Mouse (Mus musculus) liver, postnatal 0 days (tissue): ENCODE measurements around the gene Rslcan18. TPM values are rescaled to one million over a fixed set of nuclear protein-coding genes. Genes with fewer than 3 reads are reported as not detected.
"Not testable (repeated sequence)": the region's sequence is repeated elsewhere in the genome, so short reads cannot be mapped to it uniquely, and the experiment has no call there.

ENCODE experiments used
- ATAC-seq: fragments of 200-750 bp; cut with Nextera tagmentation; 2 replicates; pipeline ENCODE4 v1.8.0; 2017; ENCODE audit warnings: mild to moderate bottlenecking, moderate library complexity
- DNase-seq: peaks from one replicate; pipeline ENCODE4 v3.0.0-alpha.2; 2016
- H3K27ac ChIP-seq: fragments of 300-500 bp; sonication (generic); 2 replicates; pipeline ENCODE4 v1.5.1; 2014; ENCODE audit warnings: antibody characterized with exemption, moderate library complexity, mild to moderate bottlenecking, low read depth
- H3K27me3 ChIP-seq: fragments of 300-500 bp; sonication (generic); 2 replicates; pipeline ENCODE4 v1.6.1; 2014; ENCODE audit warnings: low read length, control low read depth, mixed read lengths; ENCODE audit not compliant: insufficient read depth
- H3K36me3 ChIP-seq: fragments of 300-500 bp; sonication (generic); replicated peaks from 2 replicates; pipeline ENCODE4 v1.6.1; 2014; ENCODE audit warnings: mild to moderate bottlenecking, control low read depth, low read length, moderate library complexity, mixed read lengths; ENCODE audit not compliant: insufficient read depth
- H3K4me1 ChIP-seq: fragments of 300-500 bp; sonication (generic); 2 replicates; pipeline ENCODE4 v1.6.1; 2014; ENCODE audit warnings: antibody characterized with exemption, mild to moderate bottlenecking, control low read depth; ENCODE audit not compliant: insufficient read depth
- H3K4me2 ChIP-seq: fragments of 300-500 bp; sonication (generic); 2 replicates; pipeline ENCODE4 v1.6.1; 2014; ENCODE audit warnings: low read depth, mild to moderate bottlenecking, low read length, moderate library complexity, mixed read lengths
- H3K4me3 ChIP-seq: fragments of 300-500 bp; sonication (generic); 2 replicates; pipeline ENCODE4 v1.5.1; 2014; ENCODE audit warnings: low read depth, low read length
- H3K9ac ChIP-seq: fragments of 300-500 bp; sonication (generic); replicated peaks from 2 replicates; pipeline ENCODE4 v1.6.1; 2014; ENCODE audit warnings: mild to moderate bottlenecking, moderate library complexity
- H3K9me3 ChIP-seq: fragments of 300-500 bp; sonication (generic); 2 replicates; pipeline ENCODE4 v1.6.1; 2016; ENCODE audit warnings: mild to moderate bottlenecking, control low read depth, low read length, mixed read lengths
- CTCF ChIP-seq: sonication (generic); IDR thresholded peaks from 2 replicates; pipeline ENCODE4 v1.5.1; 2016; ENCODE audit warnings: antibody characterized with exemption, low read depth
- EP300 ChIP-seq: IDR thresholded peaks from 2 replicates; pipeline ENCODE4 v1.6.1; 2016; ENCODE audit warnings: antibody characterized with exemption, low read depth, mild to moderate bottlenecking
- WGBS: fragments of 180-500 bp; shearing (Covaris S2); extraction: QIAGEN DNeasy Blood & Tissue Kit; methylation state at CpG from one replicate; pipeline ENCODE4 v1.1.7; 2014; ENCODE audit not compliant: insufficient replicate concordance; 5-methylcytosine and 5-hydroxymethylcytosine counted together
- polyA plus RNA-seq: library from polyadenylated mRNA; unstranded; fragments of >200 nt; fragmentation: Nextera tagmentation; extraction: Ambion mirVana; gene quantifications from 2 replicates; pipeline ENCODE4 v1.2.1, GENCODE M21; 2015

Gene Rslcan18
- 0.13 and 0.18 TPM in 2 replicates for polyA plus RNA-seq

DNA sequence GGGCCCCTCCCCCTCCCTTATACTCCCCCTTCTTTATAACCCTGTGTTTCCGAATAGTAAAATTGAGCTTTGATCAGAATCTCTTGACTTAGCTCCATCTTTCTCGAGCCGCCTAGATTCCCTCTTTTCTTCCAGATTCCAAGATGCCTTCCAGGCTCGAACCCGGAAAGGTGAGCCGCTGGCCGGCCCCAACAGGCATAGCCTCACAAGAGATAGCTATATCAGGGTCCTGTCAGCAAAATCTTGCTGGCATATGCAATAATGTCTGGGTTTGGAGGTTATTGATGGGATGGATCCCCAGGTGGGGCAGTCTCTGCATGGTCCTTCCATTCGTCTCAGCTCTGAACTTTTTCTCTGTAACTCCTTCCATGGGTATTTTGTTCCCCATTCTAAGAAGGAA lies at the start of gene Rslcan18:
Rslcan18 (minus strand) TSS at position 101 of the 400 bp plus-strand sequence.
- H3K36me3 ChIP-seq, H3K27ac ChIP-seq, H3K9ac ChIP-seq, ATAC-seq, H3K4me2 ChIP-seq, H3K4me3 ChIP-seq, DNase-seq, H3K4me1 ChIP-seq, H3K27me3 ChIP-seq, H3K9me3 ChIP-seq: not testable (repeated sequence)
- WGBS = 85% methylated on average over 8 of the region's 8 CpGs

DNA sequence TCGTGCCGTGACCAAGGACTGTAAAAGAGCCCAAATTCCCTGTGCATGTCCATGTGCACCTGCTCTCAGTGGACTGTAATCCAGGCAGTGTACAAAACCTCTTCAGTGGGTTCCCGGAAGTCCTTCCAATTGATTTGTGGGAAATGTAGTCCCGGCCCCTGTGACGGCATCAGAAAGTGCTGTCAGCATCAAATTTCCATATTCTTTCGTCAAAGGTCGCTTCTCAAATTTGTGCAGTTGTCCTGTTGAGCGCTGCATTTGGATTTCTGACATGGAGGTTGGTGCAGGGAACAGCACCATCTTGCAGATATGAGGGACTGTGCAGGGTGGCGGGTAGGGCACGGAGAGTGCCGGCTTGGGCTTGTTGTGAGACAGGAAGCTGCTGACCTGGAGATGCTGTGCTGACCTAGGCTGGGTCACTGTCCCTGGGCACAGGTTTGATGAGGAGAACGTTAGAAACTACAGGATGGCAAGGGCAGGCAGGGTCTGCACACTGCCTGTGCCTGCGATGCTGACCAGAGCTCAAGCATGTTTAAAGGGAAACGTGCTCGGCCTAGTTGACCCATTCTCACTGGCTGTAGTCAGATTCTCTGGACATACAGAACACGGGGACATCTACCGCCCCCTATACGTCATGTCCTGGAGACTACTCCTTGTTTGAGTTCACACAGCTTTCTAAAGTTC lies 12.1 kb upstream of the Rslcan18 start:
- Histone ChIP-seq H3K4me1 (0 out of 2 replicates have a peak, but pooled peaks cover 3% of the 10 kb centered on the region), H3K27me3 (no peaks in the 10 kb centered on the region), H3K9me3 (no peaks in the 10 kb centered on the region), H3K36me3 (no peaks in the 10 kb centered on the region), H3K27ac (peak overlapping the region; percentile 84), H3K4me2 (peak overlapping the region; percentile 83), H3K9ac (peak overlapping the region; percentile 75), H3K4me3 (peak overlapping the region; percentile 76)
- DNase-seq = peak; percentile 82
- TF ChIP-seq EP300 (no peak), CTCF (peak; percentile 50)
- peak; percentile 96 for ATAC-seq
- 1% methylated on average over 18 of the region's 18 CpGs for WGBS

DNA sequence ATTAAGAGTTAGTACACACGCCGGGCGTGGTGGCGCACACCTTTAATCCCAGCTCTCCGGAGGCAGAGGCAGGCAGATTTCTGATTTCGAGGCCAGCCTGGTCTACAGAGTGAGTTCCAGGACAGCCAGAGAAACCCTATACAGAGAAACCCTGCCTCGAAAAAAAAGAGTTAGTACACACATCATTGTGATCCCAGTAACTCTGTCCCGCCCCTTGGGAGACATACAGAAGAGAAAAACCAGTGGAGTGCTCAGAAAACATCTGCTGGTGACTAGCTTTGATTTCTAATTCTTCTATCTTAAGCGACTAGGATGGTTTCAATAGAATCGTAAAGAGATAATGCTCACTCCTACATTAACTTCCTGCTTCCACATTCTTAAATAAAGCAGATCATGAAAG lies 11.4 kb upstream of the Rslcan18 start:
- H3K4me2 ChIP-seq = peak overlapping the region; percentile 83

DNA sequence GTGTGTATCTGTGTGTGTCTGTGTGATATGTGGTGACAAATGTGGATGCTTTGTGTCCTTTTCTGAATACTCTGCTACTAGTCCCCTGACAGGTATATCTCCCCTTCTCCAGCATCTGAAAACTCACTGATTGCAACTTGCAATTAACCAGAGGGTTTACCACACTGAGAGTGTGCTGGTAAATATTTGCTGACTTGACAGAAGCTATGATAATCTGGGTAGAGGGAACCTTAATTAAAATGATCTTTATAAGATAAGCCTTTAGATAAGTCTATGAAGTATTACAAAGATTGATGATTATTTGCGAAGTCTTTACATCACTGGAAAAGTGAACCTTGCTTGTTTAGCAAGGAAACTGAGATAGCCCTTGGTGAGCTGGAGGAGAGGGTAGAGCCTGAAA lies 8.4 kb upstream of the Rslcan18 start:
- Histone ChIP-seq H3K27ac (no peak overlapping the region), H3K27me3 (no peaks in the 10 kb centered on the region), H3K4me1 (0 out of 2 replicates have a peak, but pooled peaks cover 3% of the 10 kb centered on the region), H3K9me3 (no peaks in the 10 kb centered on the region), H3K4me2 (no peak overlapping the region), H3K9ac (no peak overlapping the region), H3K36me3 (no peaks in the 10 kb centered on the region), H3K4me3 (no peak overlapping the region)
- ATAC-seq = no peak
- no peak for DNase-seq
- WGBS = 82% methylated on average over 1 of the region's 1 CpGs
- TF ChIP-seq EP300 = no peak
- TF ChIP-seq CTCF = no peak

More for the DNA sequence above, 11.4 kb upstream of the Rslcan18 start:
- not testable (repeated sequence) for H3K4me3 ChIP-seq, H3K27me3 ChIP-seq, H3K27ac ChIP-seq, H3K4me1 ChIP-seq, H3K36me3 ChIP-seq, H3K9me3 ChIP-seq, DNase-seq, ATAC-seq, H3K9ac ChIP-seq
- WGBS = 70% methylated on average over 10 of the region's 10 CpGs

DNA sequence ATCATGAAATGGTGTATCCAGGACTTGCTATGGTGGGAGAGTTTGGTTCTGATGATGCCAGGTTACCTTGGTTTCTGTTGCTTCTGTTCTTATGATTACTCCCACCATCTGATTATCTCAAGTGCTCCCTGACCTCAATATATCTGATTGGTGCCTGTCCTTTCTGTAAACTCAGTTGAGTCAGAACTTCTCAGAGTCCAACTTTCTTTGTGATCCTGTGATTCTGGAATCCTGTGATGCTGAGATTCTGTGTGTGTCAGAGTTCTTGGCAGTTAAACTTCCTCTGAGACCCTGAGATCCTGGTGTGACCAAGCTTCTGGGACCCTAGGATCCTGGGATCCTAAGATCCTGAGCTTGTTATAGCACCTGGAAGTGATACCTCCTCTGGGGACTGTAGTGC lies 5.3 kb upstream of the Rslcan18 start, which contains the start of gene Zfp759:
Zfp759 (plus strand) TSS at position 301 of the 400 bp plus-strand sequence.
- H3K27ac ChIP-seq, ATAC-seq, H3K9ac ChIP-seq, H3K4me3 ChIP-seq, H3K4me1 ChIP-seq, DNase-seq, H3K4me2 ChIP-seq, H3K9me3 ChIP-seq, H3K36me3 ChIP-seq, H3K27me3 ChIP-seq: not testable (repeated sequence)

DNA sequence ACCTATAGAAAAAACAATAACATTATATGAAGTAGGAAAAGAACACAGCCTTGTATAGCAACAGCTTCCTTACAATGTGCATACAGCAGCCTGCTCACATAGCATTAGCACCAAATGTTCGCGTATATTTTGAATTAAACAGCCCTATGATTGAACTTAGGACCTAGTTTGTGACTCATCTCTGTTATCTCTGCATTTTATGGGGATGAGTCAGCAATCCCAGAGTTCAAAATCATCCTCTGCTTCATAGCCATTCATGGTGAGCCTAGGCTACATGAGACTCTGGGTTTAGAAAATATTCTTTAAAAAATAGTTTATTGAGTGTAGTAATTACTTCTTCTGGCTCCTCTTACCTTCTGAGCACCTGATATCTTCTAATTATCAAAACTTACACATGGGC lies 2.8 kb downstream of the Rslcan18 start:
- no peaks in the 10 kb centered on the region for H3K36me3 ChIP-seq

DNA sequence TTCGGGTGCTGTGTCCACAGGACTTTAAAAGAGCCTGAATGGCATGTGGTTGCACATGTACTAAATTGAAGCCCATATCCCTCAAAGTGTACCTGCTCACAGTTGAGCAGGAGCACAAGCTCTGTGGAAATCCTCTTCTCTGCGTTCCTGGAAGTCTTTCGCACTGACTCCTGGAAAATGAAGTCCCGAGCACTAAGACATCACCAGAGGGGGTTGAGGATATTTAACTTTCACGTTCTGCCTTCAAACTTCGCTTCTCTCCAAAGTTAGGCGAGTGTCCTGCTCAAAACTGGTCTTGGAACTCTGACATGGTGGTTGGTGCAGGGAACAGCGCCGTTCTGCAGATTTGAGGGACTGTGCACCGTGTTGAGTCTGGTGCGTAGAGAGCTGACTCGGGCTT lies 4.0 kb downstream of the Rslcan18 start:
- peaks cover 7% of the 10 kb centered on the region; the same call in 1 of the 2 replicates for H3K4me1 ChIP-seq
- H3K9ac ChIP-seq = no peak overlapping the region
- no peaks in the 10 kb centered on the region for H3K27me3 ChIP-seq
- ATAC-seq (no peak), DNase-seq (no peak)
- H3K4me3 ChIP-seq = no peak overlapping the region
- no peaks in the 10 kb centered on the region for H3K36me3 ChIP-seq
- H3K27ac ChIP-seq = no peak overlapping the region
- H3K4me2 ChIP-seq = no peak overlapping the region
- WGBS = 77% methylated on average over 12 of the region's 12 CpGs
- no peak for TF ChIP-seq EP300
- no peak for TF ChIP-seq CTCF
- no peaks in the 10 kb centered on the region for H3K9me3 ChIP-seq

More for the DNA sequence above, 2.8 kb downstream of the Rslcan18 start:
- DNase-seq (no peak), ATAC-seq (no peak)
- TF ChIP-seq EP300 (no peak), CTCF (no peak)
- Histone ChIP-seq H3K9me3 (no peaks in the 10 kb centered on the region), H3K27me3 (no peaks in the 10 kb centered on the region), H3K4me3 (no peak overlapping the region), H3K4me1 (0 out of 2 replicates have a peak, but pooled peaks cover 3% of the 10 kb centered on the region), H3K27ac (no peak overlapping the region), H3K4me2 (no peak overlapping the region), H3K9ac (no peak overlapping the region)
- 79% methylated on average over 2 of the region's 2 CpGs for WGBS
